Mouse (Mus musculus) midbrain, embryonic 15.5 days (tissue): ENCODE results near the gene Mtfr1l. TPM values are rescaled to one million over a fixed set of nuclear protein-coding genes. Genes with fewer than 3 reads are reported as not detected.
"Not testable (repeated sequence)": the region's sequence is repeated elsewhere in the genome, so short reads cannot be mapped to it uniquely, and the experiment has no call there.

Source experiments
- ATAC-seq: fragments of 200-750 bp; cut with Nextera tagmentation; replicated peaks from 2 replicates; pipeline ENCODE4 v1.8.0; 2017; ENCODE audit warnings: moderate TSS enrichment
- H3K27ac ChIP-seq: fragments of 300-500 bp; sonication (generic); 2 replicates; pipeline ENCODE4 v1.5.1; 2015; ENCODE audit warnings: mild to moderate bottlenecking, inconsistent platforms
- H3K27me3 ChIP-seq: fragments of 300-500 bp; sonication (generic); replicated peaks from 2 replicates; pipeline ENCODE4 v1.6.1; 2015; ENCODE audit warnings: inconsistent platforms
- H3K36me3 ChIP-seq: fragments of 300-500 bp; sonication (generic); replicated peaks from 2 replicates; pipeline ENCODE4 v1.6.1; 2015; ENCODE audit warnings: inconsistent platforms
- H3K4me1 ChIP-seq: fragments of 300-500 bp; sonication (generic); 2 replicates; pipeline ENCODE4 v1.6.1; 2015; ENCODE audit warnings: inconsistent platforms
- H3K4me2 ChIP-seq: fragments of 300-500 bp; sonication (generic); 2 replicates; pipeline ENCODE4 v1.6.1; 2015; ENCODE audit warnings: inconsistent platforms, mild to moderate bottlenecking, moderate library complexity
- H3K4me3 ChIP-seq: fragments of 300-500 bp; sonication (generic); 2 replicates; pipeline ENCODE4 v1.5.1; 2015; ENCODE audit warnings: mild to moderate bottlenecking, inconsistent platforms
- H3K9ac ChIP-seq: fragments of 300-500 bp; sonication (generic); 2 replicates; pipeline ENCODE4 v1.6.1; 2015; ENCODE audit warnings: mild to moderate bottlenecking, inconsistent platforms
- H3K9me3 ChIP-seq: fragments of 300-500 bp; sonication (generic); 2 replicates; pipeline ENCODE4 v1.6.1; 2016; ENCODE audit warnings: inconsistent platforms
- WGBS: fragments of 180-500 bp; shearing (Covaris S2); methylation state at CpG from one replicate; pipeline ENCODE4 v1.1.7; 2015; ENCODE audit warnings: mixed read lengths; 5-methylcytosine and 5-hydroxymethylcytosine counted together
- polyA plus RNA-seq: library from polyadenylated mRNA; unstranded; fragments of >200 nt; fragmentation: Nextera tagmentation; extraction: Ambion mirVana; gene quantifications from 2 replicates; pipeline ENCODE4 v1.2.1, GENCODE M21; 2015

Mtfr1l gene
- polyA plus RNA-seq, 1 experiment from 2014 or later, result 164 TPM

DNA sequence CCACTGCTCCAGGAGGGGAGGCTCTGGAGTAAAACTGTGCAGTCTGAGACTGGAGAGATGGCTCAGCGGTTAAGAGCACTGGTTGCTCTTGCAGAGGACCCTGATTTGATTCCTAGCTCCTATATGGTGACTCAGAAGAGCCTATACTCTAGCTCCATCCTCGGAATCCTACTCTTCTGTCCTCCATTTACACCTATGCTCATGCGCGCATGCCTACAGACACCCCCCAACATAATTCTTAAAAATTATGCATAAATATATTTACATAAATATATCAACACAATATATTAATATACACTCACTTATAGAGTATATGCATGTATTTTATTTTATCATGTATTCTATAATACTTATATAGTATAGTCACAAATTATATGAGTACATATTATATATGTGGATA, 24.8 kb downstream of the Mtfr1l start:
- ATAC-seq, result peak; percentile 49
- peaks cover 6% of the 10 kb centered on the region for H3K4me1 ChIP-seq
- no peak overlapping the region for H3K27ac ChIP-seq
- 80% methylated on average over 4 of the region's 4 CpGs for WGBS
- H3K9ac ChIP-seq, result no peak overlapping the region
- H3K4me2 ChIP-seq, result peak overlapping the region; percentile 91
- H3K36me3 ChIP-seq, result no peaks in the 10 kb centered on the region
- no peaks in the 10 kb centered on the region for H3K9me3 ChIP-seq
- no peak overlapping the region for H3K4me3 ChIP-seq
- no peaks in the 10 kb centered on the region for H3K27me3 ChIP-seq

DNA sequence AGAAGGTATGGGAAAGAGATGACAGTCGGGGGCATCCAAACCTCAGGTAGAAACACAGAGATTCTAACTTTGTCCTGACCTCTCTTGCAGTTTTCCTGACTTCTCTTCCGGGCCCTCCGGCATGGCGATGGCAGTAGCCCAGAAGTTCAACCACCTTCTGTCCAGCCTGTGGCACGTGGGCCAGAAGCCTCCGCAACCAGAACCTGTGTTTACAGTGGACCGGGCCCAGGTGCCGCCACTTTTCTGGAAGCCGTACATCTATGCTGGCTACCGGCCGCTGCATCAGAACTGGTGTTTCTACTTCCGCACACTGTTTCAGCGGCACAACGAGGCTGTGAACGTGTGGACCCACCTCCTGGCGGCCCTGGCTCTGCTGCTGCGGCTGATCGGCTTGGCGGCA, 28.5 kb downstream of the Mtfr1l start:
- no peak overlapping the region for H3K27ac ChIP-seq
- H3K4me1 ChIP-seq, result peaks cover 6% of the 10 kb centered on the region
- 85% methylated on average over 19 of the region's 19 CpGs for WGBS
- H3K9ac ChIP-seq, result no peak overlapping the region
- H3K4me3 ChIP-seq, result no peak overlapping the region
- ATAC-seq, result no peak
- H3K27me3 ChIP-seq, result no peaks in the 10 kb centered on the region
- H3K4me2 ChIP-seq, result no peak overlapping the region
- no peaks in the 10 kb centered on the region for H3K9me3 ChIP-seq
- H3K36me3 ChIP-seq, result no peaks in the 10 kb centered on the region

DNA sequence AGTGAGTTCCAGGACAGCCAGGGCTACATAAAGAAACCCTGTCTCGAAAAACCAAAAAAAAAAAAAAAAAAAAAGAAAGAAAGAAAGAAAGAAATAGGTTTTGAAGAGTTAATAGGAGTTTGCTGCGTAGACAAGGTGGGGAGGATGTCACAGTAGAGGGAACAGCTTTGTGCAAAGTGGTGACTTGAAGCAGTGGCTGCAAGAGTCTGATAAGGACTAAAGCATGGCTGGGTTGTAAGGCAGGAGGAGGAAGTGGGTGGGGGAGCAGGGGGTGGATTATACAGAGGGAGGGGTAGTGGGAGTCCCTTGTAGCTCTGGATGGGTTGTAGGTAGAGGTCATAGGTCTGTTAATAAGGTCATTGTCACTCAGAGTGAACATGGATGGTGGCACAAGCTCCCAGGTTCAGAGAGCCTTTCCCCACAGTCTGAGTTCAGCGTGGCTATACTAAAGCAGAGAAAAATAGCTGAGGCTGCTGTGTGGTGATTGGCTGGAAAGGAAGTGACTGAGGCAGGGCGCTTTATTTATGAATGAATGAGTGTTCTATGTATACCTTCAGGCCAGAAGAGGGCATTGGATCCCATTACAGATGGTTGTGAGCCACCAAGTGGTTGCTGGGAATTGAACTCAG, 29.1 kb downstream of the Mtfr1l start:
- Histone ChIP-seq H3K9me3 (no peaks in the 10 kb centered on the region), H3K27me3 (no peaks in the 10 kb centered on the region), H3K4me3 (no peak overlapping the region), H3K27ac (no peak overlapping the region), H3K36me3 (no peaks in the 10 kb centered on the region), H3K4me1 (peaks cover 2% of the 10 kb centered on the region), H3K9ac (no peak overlapping the region), H3K4me2 (no peak overlapping the region)
- 76% methylated on average over 3 of the region's 4 CpGs for WGBS
- no peak for ATAC-seq

DNA sequence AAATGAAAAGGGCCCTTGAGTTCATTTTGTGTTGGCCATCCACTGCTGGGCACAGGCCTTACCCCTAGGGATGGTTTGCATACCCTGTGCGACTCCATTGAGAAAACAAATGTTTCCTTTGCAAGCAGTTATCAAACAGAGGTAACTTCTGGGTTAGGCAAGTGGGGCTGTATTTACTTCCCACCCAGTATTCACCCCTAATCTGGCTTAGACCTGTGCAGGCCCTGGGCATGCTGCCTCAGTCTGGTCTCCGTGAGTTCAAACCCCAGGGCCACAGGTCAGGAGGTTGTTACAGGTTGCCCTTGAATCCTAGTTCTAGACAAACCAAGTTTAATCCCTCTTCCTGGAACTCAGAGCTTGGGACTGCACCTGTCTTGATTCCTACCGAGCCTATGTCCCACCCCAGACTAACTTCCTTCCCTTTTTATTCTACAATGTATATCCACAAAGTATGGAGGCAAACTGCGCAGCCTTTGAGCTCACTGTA, 29.8 kb downstream of the Mtfr1l start:
- H3K27me3 ChIP-seq, result no peaks in the 10 kb centered on the region
- H3K4me2 ChIP-seq, result no peak overlapping the region
- H3K4me3 ChIP-seq, result no peak overlapping the region
- no peaks in the 10 kb centered on the region for H3K36me3 ChIP-seq
- WGBS, result 90% methylated on average over 4 of the region's 4 CpGs
- no peaks in the 10 kb centered on the region for H3K9me3 ChIP-seq
- H3K9ac ChIP-seq, result no peak overlapping the region
- H3K4me1 ChIP-seq, result no peaks in the 10 kb centered on the region; the same call in 1 of the 2 replicates
- H3K27ac ChIP-seq, result no peak overlapping the region
- no peak for ATAC-seq

DNA sequence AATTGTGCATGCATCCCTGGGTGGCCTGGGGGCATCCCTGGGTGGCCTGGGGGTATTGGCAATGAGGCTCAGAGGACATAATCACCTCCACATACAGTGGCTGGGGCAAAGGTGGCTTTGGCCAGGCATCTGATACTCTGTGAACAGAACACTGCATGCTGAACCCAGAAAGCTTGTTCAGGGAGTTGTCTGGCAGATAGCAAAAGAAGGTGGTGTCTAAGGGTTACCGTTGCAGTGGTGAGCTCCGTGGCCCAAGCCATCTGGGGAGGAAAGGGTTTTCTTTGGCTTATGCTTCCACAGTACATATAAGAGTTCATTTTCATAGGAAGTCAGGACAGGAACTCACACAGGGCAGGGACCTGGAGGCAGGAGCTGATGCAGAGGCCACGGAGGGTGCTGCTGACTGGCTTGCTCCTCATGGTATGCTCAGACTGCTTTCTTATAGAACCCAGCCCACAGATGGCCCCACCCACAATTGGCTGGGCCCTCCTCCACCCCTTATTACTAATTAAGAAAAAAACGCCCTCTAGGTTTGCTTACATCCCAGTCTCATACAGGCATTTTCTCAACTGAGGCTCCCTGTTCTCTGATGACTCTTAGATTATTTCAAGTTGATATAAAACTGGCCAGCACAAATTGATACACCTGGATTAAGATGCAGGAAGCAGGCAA, 31.4 kb downstream of the Mtfr1l start:
- no peak overlapping the region for H3K9ac ChIP-seq
- H3K36me3 ChIP-seq, result no peaks in the 10 kb centered on the region
- H3K9me3 ChIP-seq, result no peaks in the 10 kb centered on the region
- no peak overlapping the region for H3K4me3 ChIP-seq
- ATAC-seq, result no peak
- H3K4me1 ChIP-seq, result no peaks in the 10 kb centered on the region
- 89% methylated on average over 4 of the region's 4 CpGs for WGBS
- no peaks in the 10 kb centered on the region for H3K27me3 ChIP-seq
- no peak overlapping the region for H3K27ac ChIP-seq
- H3K4me2 ChIP-seq, result no peak overlapping the region

DNA sequence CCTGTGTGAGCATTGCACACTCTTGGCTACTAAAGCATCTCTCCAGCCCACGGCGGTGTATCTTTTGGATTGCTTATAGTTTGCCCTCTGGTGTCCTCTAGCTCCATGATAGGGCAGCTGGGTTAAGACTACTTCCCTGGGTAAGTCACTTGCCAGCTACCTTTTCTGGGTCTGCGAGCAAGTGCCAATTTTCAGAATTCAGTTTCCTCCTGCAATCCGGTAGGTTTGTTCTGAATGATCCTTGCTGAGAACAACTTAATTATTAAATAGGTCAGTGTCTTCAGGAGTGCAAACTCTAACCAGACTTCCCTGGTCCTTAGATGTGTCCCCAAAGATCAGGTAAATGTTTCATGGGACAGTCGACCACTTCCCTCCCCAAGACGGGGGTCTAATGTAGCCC, 34.1 kb downstream of the Mtfr1l start:
- no peak for ATAC-seq
- 93% methylated on average over 6 of the region's 6 CpGs for WGBS
- H3K27me3 ChIP-seq, result no peaks in the 10 kb centered on the region
- H3K36me3 ChIP-seq, result no peaks in the 10 kb centered on the region
- H3K27ac ChIP-seq, result no peak overlapping the region
- peaks cover 17% of the 10 kb centered on the region for H3K4me1 ChIP-seq
- H3K9ac ChIP-seq, result no peak overlapping the region
- H3K4me3 ChIP-seq, result no peak overlapping the region
- H3K9me3 ChIP-seq, result no peaks in the 10 kb centered on the region
- no peak overlapping the region for H3K4me2 ChIP-seq

DNA sequence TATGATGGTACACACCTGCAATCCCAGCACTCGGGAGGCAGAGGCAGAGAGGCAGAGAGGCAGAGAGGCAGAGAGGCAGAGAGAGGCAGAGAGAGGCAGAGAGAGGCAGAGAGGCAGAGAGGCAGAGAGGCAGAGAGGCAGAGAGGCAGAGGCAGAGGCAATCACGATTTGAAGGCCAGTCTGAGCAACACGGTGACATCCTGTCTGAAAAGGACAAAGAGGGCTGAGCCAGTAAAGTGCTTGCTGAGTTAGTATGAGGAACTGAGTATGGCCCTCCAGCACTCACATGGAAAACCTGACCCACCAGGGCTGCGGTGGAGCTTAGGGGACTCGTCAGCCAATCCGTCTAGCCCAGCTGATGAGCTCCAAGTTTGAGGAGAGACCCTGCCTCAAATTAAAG, 36.2 kb downstream of the Mtfr1l start:
- not testable (repeated sequence) for H3K27ac ChIP-seq, ATAC-seq, H3K4me3 ChIP-seq, H3K9me3 ChIP-seq, H3K9ac ChIP-seq, H3K36me3 ChIP-seq, H3K27me3 ChIP-seq, H3K4me2 ChIP-seq
- peaks cover 33% of the 10 kb centered on the region for H3K4me1 ChIP-seq
- WGBS, result 88% methylated on average over 6 of the region's 6 CpGs

DNA sequence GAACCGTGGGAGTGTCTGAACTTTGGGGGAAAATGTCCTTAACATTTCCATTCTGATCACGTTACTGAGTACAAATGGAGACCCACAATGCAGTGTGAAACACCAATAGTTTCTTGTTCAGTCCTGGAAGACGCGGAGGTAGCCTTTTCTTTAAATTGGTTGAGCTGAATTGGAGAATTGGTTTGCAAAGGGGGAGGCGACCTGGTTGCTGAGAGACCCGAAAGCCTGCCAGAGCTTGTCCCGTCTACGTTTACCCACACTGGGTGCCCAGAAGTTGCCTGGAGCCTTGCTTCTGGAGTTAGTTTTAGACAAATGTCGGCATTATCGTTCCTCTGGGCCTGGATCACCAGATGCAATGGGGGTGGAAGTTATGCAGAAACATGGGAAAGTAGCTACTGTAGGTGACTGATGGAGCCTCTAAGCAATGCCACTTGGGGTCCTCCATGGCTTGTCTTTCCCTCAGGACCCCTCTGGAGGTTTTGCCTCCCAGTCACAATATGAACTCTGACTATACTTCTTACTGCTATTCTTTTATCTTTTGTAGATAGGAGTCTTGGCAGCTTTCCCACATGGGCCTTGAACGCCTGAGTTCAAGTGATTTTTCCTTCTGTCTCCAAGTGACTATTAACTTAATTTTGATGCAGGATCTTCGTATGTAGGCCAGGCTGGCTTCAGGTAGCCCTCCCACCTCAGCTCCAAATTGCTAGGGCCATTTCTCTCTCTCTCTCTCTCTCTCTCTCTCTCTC, 37.0 kb downstream of the Mtfr1l start:
- WGBS, result 67% methylated on average over 12 of the region's 12 CpGs
- Histone ChIP-seq H3K27me3 (no peaks in the 10 kb centered on the region), H3K27ac (peak overlapping the region; percentile 71), H3K4me2 (peak overlapping the region; percentile 97), H3K36me3 (no peaks in the 10 kb centered on the region), H3K9ac (0 out of 2 replicates have a peak overlapping the region, but pooled peaks have one; percentile 26), H3K4me3 (peak overlapping the region; percentile 58), H3K9me3 (no peaks in the 10 kb centered on the region), H3K4me1 (peaks cover 33% of the 10 kb centered on the region)
- no peak for ATAC-seq

DNA sequence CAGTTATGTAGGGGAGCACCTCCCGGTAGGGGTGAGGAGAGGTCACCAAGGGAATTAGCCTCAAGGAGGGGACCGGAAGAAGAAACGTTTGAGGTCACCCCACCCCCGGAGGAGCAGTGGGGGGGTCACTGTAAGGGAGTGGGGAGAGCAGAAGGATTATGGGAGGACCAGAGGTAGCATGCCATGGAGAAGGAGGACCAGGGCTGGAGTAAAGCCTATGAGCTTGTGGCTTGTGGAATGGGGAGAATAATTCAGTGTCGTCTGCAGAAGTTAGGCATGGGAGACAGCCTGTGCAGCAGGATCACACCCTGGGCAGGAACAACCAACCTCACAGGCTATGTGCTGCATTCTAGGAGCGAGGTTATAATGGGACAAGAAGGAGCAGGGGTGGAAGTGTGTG, 38.0 kb downstream of the Mtfr1l start:
- no peaks in the 10 kb centered on the region for H3K27me3 ChIP-seq
- ATAC-seq, result peak; percentile 61
- peaks cover 33% of the 10 kb centered on the region for H3K4me1 ChIP-seq
- H3K36me3 ChIP-seq, result no peaks in the 10 kb centered on the region
- H3K27ac ChIP-seq, result peak overlapping the region; percentile 71
- peak overlapping the region; percentile 97 for H3K4me2 ChIP-seq
- H3K4me3 ChIP-seq, result peak overlapping the region; percentile 58
- WGBS, result 9% methylated on average over 6 of the region's 6 CpGs
- H3K9ac ChIP-seq, result peak overlapping the region; percentile 73
- H3K9me3 ChIP-seq, result no peaks in the 10 kb centered on the region

DNA sequence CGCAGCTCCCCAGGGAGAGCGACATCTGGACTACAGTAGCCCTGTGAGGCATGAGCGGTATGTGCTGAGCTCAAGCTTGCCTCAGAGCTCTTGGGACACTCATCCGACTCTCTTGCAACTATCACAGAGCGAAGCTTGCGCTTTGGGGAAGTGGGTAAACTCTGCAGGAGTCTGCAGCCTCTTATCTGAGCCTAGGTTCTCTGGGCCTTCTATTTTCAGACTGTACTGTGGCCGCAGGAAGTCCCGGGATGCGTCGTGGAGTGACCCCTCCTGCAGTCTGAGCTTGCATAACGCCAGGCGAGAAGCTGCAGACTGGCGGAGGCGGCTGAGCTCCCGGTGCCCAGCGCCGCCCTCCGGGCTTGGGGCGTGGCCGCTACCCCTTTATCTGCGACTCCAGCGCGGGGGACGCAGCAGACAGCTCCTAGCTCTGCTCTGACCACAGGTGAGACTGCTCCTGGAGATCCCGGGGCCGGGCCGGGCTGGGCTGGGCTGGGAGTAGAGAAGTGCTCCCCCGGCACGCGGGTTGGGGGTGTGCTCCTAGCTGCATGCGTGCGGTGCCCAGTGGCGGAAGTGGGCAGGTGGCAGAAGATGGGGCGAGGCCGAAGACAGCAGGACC, 38.5 kb downstream of the Mtfr1l start, which contains the start of gene Paqr7:
Paqr7 (plus strand) TSS at position 103 of the 616 bp plus-strand sequence.
- peak within 1 kb of the TSS; percentile 73 for H3K9ac ChIP-seq
- H3K36me3 ChIP-seq, result no peaks in the 10 kb centered on the region
- peaks cover 33% of the 10 kb centered on the region for H3K4me1 ChIP-seq
- peak within 1 kb of the TSS; percentile 58 for H3K4me3 ChIP-seq
- peak within 1 kb of the TSS; percentile 71 for H3K27ac ChIP-seq
- peak; percentile 78 for ATAC-seq
- H3K9me3 ChIP-seq, result no peaks in the 10 kb centered on the region
- peak within 1 kb of the TSS; percentile 97 for H3K4me2 ChIP-seq
- no peaks in the 10 kb centered on the region for H3K27me3 ChIP-seq
- WGBS, result 3% methylated on average over 35 of the region's 35 CpGs

DNA sequence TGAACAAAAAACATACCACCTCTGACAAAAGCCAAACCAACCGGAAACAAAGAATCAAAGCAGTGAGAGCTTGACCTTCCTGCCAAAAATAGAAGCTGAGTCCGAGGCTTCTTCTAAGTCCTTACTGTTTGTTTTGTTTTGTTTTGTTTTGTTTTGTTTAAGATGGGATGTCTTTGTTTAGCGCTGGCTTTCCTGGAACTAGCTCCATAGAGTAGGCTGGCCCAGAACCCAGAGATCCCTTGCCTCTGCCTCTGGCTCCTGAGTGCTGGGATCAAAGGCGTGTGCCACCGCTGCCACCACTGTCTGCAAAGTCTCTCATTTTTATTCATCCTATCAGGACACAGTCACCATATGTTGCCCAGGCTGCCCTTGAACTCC, 39.7 kb downstream of the Mtfr1l start:
- H3K9ac ChIP-seq, result no peak overlapping the region
- H3K4me1 ChIP-seq, result peaks cover 33% of the 10 kb centered on the region
- H3K9me3 ChIP-seq, result no peaks in the 10 kb centered on the region
- H3K27ac ChIP-seq, result no peak overlapping the region
- no peaks in the 10 kb centered on the region for H3K27me3 ChIP-seq
- no peaks in the 10 kb centered on the region for H3K36me3 ChIP-seq
- H3K4me3 ChIP-seq, result no peak overlapping the region
- no peak overlapping the region for H3K4me2 ChIP-seq
- ATAC-seq, result no peak
- WGBS, result 64% methylated on average over 5 of the region's 5 CpGs
